Mouse (Mus musculus) effector memory CD4-positive, alpha-beta T cell, adult 5 months (primary cell): ENCODE measurements around the gene Klhdc9. TPM values are rescaled to one million over a fixed set of nuclear protein-coding genes. Genes with fewer than 3 reads are reported as not detected.

Experiments used
- polyA plus RNA-seq: library from polyadenylated mRNA; unstranded; fragments of 100-300 nt; shearing (Covaris generic); gene quantifications from one replicate; pipeline ENCODE4 v1.2.1, GENCODE M21; 2017

Klhdc9 gene
- not detected for polyA plus RNA-seq

GRCm38 (mm10) chr1:171360656-171361055, at the start of gene Klhdc9:
Gene Klhdc9 (minus strand): TSS chr1:171360798.

GRCm38 (mm10) chr1:171388376-171389102, 27.9 kb upstream of the Klhdc9 start, which contains the start of gene Arhgap30:
Gene Arhgap30 (plus strand): TSS chr1:171388954.

DNA sequence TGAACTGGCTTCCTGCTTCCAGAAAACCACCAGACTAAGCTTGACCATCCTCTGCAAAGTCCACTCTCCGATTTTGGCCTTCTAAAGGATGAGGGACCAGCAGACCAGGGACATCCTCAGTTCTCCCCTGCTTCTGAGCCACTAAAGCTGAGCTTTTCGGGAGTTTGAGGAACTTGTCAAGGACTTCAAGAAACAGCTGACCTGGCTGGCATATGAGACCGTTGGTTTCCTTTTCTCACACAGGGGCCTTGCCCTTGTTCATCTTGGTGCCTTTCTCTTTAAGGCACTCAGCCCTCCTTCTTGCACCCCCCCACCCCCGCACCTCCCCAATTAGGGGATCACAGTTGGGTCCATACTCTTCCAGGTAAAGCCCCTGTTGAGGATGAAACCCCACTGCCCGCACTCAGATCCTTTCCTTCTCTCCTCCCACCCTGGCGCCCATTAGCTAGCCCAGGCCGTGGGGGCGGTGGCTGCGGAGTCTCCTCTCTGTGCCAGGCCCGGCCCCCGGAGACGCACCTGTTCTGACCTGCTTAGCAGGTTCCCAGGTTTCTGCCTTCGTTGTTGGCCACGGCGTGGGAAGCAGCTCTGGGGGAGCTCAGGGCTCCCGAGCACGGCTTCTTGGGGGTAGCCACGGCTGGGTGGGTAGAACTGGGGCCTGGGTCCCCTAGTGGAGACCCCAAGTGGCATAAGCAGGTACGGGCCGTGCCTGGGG, 9.4 kb upstream of the Klhdc9 start, which contains the start of gene Nectin4:
TSS of gene Nectin4 (plus strand) at position 255 of the 712 bp plus-strand sequence.

DNA sequence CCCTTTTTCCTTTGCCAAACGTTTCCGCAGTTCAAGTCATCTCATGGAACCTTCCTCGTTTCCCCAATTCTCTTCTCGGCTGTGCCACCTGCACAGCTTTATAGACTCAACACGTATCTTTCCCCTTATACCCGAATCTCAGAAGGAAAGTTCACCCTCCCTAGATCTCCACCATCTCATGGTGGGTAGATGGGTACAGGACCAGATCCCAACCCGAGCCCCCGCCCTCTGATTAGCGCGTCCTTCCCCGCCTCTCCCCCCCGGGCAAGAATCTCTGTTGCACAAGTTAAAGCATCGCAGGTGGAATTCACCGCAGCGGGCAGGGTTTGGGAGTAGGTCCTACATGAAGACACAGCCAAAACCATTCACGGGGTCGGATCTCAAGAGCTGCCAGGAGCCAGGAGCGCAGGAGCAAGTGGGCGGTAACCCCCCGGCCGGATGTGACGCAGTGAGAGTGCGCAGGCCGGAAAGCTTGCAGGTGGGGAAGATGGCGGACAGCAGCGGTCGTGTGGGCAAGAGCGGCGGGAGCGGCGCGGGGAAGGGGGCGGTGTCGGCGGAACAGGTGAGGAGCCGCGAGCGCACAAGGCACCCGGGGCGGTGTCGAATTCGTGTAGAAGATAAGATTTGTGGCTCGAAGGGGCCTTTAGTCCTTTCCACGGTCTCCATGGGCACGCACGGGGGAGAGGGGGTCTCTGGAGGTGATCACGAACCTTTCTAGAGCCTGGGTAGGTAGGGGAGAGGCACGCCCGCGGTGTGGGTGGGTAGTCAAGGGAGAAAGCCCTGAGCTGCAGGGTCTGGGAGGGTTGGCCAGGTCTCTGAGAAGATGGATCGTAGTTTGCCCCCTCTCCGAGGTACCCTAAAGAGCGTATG, 15.1 kb downstream of the Klhdc9 start, which contains the start of the genes Nit1 and Pfdn2:
TSS of gene Nit1 (minus strand) at position 422 of the 870 bp plus-strand sequence.
TSS of gene Pfdn2 (plus strand) at position 446 of the 870 bp plus-strand sequence.

GRCm38 (mm10) chr1:171328839-171329432, 31.7 kb downstream of the Klhdc9 start, which contains the start of gene Dedd:
Gene Dedd (plus strand): TSS chr1:171329145.

Other genes with a start within 250 kb of the Klhdc9 start
- 1.4 TPM for gene Cfap126, start 246.9 kb downstream of the Klhdc9 start, polyA plus RNA-seq
- gene Sdhc, start 210.2 kb downstream of the Klhdc9 start, polyA plus RNA-seq, result 124 TPM
- gene Mpz, start 210.1 kb downstream of the Klhdc9 start, polyA plus RNA-seq, result not detected
- not detected for gene Pcp4l1, start 164.5 kb downstream of the Klhdc9 start, polyA plus RNA-seq
- 0.24 TPM for gene Nr1i3, start 146.8 kb downstream of the Klhdc9 start, polyA plus RNA-seq
- gene Tomm40l, start 138.3 kb downstream of the Klhdc9 start, polyA plus RNA-seq, result 19.9 TPM
- gene Apoa2, start 135.7 kb downstream of the Klhdc9 start, polyA plus RNA-seq, result not detected
- gene Fcer1g, start 126.4 kb downstream of the Klhdc9 start, polyA plus RNA-seq, result 0.96 TPM
- gene Adamts4, start 110.4 kb downstream of the Klhdc9 start, polyA plus RNA-seq, result not detected
- gene Ndufs2, start 109.4 kb downstream of the Klhdc9 start, polyA plus RNA-seq, result 98.0 TPM
- gene B4galt3, start 90.5 kb downstream of the Klhdc9 start, polyA plus RNA-seq, result 48.0 TPM
- gene Ppox, start 79.6 kb downstream of the Klhdc9 start, polyA plus RNA-seq, result 69.2 TPM
- gene Usp21, start 72.8 kb downstream of the Klhdc9 start, polyA plus RNA-seq, result 44.2 TPM
- 47.4 TPM for gene Ufc1, start 65.8 kb downstream of the Klhdc9 start, polyA plus RNA-seq
- gene Dedd, start 31.7 kb downstream of the Klhdc9 start, polyA plus RNA-seq, result 23.9 TPM
- gene Nit1, start 15.2 kb downstream of the Klhdc9 start, polyA plus RNA-seq, result 27.7 TPM
- gene Pfdn2, start 15.1 kb downstream of the Klhdc9 start, polyA plus RNA-seq, result 116 TPM
- not detected for gene Nectin4, start 9.3 kb upstream of the Klhdc9 start, polyA plus RNA-seq
- gene Arhgap30, start 28.2 kb upstream of the Klhdc9 start, polyA plus RNA-seq, result 131 TPM
- 55.7 TPM for gene Usf1, start 50.5 kb upstream of the Klhdc9 start, polyA plus RNA-seq
- 1.3 TPM for gene Tstd1, start 58.1 kb upstream of the Klhdc9 start, polyA plus RNA-seq
- gene F11r, start 76.7 kb upstream of the Klhdc9 start, polyA plus RNA-seq, result not detected
- gene Alyref2, start 142.7 kb upstream of the Klhdc9 start, polyA plus RNA-seq, result 5.2 TPM
- not detected for gene Itln1, start 174.5 kb upstream of the Klhdc9 start, polyA plus RNA-seq
- gene Cd244a, start 198.4 kb upstream of the Klhdc9 start, polyA plus RNA-seq, result 0.14 TPM
- 104 TPM for gene Ly9, start 246.6 kb upstream of the Klhdc9 start, polyA plus RNA-seq